Mouse (Mus musculus): ENCODE results near the gene Efna1.

Efna1 gene

DNA sequence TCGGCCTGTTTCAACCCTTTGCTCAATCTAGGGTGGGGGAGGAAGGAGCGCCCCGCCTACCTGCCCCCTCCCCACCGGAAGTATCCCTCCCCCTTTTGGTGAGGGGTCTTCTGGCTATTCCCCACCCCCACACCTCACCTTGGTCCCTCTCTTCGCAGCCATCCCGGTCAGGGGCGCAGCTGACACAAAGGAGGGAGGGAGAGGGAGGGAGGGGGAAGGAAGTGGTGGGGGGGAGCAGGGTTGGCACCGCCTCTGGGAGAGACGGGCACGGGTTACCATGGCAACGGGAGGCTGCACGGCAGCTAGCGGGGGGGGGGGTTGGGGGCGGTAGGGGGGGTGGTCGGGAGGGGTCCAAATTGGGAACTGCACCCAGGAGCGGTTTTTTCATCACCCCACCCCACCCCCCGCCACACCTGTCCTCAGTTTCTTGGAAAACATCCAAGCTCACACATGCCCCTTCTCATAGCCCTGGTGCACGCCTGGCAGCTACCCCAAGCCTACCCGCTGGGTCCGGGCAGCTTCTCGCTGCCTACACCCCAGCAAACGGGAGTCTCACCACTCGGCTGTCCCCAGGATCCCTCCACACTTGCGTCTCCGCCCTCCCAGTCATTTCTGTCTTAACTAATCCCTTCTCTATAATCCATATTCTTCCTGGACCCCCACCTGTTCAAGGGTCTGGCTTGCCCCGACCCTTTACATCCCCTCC lies 35.8 kb downstream of the Efna1 start:
- DNase-seq (ENCODE audit: low read depth, low spot score) = no peak

DNA sequence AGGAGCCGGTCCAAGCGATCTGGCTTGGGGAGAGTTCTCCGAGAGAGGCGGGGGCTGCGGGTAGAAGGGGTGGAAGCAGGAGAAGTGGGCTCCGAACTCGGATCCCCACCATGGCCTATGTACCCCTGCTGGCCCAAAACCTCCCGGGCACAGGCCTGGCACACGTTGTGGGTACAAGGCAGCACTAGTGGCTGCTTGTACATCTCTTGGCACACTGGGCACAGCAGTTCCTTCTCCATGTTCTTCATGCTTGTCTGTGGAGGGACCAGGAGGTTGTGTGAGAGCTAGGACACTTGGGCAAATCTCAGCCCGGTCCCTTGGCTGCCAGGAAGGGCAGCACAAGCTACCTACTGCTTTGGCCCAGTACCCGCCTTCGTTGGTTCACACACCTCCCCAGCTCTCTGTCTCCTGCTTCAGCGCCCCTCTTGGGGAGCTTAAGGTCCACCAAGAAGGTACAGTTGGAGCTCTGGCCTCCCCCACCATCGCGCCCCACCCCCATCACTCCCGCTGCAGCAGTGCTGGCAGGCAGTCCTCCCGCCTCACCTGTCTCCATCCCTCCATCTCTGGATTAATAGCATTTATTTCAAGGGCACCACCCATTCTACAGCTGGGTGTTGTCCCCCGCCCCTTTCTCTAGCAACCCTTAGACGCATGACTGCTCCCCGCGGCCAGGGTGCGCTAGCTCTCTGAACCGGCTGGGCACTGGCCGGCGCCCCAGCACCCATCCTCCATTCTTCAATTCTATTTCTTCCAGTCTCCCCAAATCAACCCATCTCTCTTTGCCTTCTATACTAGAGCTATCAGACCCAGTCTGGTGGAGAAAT lies 36.6 kb downstream of the Efna1 start:
- DNase-seq (ENCODE audit: low read depth, low spot score) = no peak

DNA sequence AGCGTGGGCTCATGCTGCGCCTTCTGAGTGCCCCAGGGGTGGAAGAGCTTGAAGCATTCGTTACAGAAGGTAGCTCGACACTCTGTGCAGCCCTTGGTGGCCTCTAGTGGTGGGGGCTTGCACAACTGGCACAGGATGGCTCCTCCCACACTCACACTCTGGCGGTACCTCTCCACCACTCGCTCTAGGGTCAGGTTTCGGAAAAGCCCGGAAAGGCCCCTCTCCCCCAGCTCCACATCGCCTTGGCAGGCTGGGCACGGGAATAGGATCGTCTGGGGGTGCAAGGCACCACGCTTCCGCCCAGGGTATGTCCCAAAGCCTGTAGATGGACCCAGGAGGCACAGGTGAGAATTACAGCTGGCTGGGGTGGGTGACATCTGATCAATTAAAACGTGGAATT lies 37.3 kb downstream of the Efna1 start:
- DNase-seq (ENCODE audit: low read depth, low spot score) = no peak

DNA sequence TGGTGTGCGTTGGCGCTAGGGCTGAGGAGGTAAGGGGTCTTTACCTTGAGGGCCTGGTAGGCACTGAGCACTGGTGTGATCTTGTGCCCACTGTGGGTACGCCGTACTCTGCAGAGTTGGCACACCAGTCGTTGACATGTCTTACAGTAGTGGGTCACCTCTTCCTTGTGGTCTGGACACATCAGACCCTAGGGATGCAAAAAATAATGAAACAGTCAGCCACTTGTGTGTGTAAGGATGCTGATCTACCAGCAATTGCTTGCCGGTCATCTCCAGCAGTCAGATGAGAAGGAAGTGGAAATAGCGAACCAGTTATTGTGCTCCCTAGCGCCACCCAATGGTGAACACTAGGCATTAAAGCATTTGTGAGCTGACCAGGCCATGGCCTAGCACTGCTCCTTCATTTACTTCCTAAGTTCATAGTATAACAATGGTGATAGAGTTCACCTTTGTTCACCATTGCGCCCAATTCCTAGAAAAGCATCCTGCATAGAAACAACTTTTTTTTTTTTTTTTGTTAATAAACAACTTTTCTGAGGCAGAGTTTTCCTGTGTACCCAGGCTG lies 38.5 kb downstream of the Efna1 start:
- no peak for DNase-seq (ENCODE audit: low read depth, low spot score)

DNA sequence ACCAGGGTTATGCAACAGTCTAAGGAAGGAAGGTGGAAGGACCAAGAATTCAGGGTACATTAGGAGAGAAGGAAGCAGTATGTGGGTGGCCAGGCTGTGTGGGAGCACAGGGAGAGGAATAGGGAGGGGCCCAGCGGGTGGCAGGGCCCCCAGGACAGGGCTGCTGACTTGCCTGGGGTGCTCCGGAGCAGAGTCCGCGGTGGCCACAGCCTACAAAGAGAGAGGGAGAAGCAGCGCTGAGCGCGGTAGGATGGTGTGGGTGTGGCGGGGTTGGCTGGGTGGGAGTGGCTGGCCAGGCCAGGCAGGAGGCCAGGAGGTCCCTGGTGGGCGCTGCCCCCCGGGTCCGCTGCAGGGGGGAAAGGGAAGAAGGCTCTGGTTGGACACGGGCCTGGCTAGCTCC lies 42.4 kb downstream of the Efna1 start:
- no peak for DNase-seq (ENCODE audit: low read depth, low spot score)

DNA sequence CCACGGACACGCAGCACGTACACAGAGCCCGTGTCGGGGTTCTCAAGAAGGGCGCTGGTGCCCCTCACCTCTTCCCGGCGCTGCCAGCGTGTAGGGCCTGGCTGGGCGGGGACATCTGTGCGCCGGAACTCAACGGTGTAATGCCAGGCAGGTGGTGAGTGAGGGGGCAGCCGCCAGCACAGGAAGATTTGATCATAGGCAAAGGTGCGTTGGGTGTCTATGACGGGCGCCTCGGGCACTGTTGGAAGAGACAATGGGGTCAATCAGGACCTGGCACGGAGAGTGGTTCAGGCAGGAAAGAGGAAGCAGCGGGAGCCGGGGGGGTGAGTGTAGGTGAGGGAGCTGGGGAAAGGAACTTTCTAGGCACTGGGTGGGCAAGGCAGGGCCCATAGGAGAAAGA lies 43.3 kb downstream of the Efna1 start:
- DNase-seq (ENCODE audit: low read depth, low spot score) = no peak

DNA sequence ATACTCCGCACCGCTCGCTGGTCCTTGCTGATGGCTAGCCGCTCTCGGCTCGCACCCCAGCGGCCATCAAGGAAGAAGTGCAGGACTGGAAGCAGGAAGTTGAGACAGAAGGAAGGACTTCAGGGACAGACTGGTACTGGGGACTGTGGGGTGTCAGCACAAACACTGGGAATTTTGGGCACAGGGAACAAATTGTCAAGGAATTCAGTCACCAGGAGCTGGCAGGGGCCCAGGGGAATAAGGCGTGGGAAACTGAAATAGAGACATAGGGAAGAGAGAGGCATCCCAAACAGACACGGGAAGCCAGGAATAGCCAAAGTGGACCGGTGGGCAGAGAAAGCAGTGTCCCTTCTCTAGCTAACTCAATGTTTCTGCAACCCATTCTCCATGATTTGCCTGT lies 44.4 kb downstream of the Efna1 start:
- no peak for DNase-seq (ENCODE audit: low read depth, low spot score)

DNA sequence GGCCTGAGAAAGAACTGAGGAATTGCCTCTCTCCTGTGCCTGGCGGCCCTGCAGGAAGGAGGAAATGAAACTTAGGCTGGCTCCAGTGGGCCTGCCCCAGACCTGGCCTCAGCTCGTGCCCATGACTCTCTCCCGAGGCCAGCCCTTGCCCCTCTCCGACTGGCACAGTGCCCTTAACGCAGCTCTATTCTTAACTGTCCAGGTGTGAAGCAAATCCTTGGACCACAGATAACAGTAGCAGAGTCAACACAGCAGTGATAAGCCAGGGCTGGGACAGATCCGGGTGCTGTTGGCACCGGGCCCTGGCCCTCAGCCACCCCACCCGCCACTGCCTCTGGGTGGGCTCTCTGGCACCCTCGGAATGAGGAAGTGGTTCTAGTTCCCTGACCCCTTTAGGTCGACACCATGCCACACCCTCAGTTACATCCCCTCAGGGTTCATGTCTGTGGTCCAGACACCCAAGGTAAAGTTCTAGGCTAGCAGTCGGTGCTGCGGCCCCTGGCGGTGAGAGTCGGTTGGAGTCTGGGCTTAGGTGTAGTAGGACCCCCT lies 47.3 kb downstream of the Efna1 start:
- DNase-seq (ENCODE audit: low read depth, low spot score) = no peak

DNA sequence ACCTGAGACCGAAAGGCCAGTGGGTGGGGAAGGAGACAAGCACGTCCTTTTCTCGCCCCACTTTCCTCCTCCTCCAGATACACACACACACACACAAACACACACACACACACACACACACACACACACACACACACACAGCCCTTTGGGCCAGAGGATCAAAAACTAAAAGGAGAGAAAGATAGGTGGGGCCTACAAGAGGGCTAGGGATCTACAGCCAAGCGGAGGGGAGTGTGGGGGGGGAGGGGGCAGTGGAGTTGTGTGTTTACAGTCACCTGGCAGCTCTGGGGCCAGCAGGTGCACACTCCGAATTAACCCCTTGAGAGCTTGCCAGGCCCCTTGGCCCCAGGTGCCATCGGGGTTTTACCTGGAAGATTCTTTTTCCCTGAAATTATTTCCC lies 48.3 kb downstream of the Efna1 start:
- no peak for DNase-seq (ENCODE audit: low read depth, low spot score)

DNA sequence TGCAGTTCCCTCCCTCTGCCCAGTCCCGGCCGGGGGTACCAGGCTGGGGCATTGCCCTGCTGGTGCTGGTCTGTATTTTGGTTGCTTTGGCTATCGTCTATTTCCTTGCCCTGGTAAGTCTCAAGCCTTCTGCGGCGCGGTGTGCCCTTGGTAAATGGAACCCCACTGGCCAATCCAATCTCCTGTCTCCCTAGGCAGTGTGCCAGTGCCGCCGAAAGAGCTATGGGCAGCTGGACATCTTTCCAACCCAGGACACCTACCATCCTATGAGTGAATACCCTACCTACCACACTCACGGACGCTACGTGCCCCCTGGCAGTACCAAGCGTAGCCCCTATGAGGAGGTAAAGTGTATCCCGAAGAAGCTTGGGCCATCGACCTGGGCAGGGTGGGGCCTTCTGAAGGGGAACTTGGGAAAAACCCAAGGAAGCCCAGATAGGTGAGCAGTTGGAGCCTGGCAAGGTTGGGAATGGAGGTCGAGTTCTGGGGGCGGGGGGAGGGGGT lies 49.1 kb downstream of the Efna1 start:
- DNase-seq (ENCODE audit: low read depth, low spot score) = no peak

DNA sequence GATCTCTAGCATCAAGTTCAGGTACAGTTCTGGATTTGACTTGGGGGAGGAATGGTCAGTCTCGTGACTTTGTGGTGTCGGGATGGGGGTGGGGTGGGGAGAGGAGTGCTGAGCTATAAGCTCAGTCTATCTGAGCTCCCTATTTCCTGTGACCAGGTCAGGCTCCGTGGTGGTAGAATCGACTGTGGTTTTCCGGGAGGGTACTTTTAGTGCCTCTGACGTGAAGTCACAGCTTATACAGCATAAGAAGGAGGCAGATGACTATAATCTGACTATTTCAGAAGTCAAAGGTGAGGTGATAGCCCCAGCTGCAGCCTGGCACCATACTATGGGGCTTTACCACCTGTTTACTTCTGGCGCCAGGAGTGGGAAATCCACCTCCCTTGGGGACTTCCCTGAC lies 49.6 kb downstream of the Efna1 start:
- no peak for DNase-seq (ENCODE audit: low read depth, low spot score)

DNA sequence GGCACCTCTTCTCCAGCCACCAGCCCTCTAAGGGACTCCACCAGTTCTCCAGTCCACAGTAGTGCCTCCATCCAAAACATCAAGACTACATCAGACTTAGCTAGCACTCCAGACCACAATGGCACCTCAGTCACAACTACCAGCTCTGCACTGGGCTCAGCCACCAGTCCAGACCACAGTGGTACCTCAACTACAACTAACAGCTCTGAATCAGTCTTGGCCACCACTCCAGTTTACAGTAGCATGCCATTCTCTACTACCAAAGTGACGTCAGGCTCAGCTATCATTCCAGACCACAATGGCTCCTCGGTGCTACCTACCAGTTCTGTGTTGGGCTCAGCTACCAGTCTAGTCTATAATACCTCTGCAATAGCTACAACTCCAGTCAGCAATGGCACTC lies 50.4 kb downstream of the Efna1 start:
- no peak for DNase-seq (ENCODE audit: low read depth, low spot score)

DNA sequence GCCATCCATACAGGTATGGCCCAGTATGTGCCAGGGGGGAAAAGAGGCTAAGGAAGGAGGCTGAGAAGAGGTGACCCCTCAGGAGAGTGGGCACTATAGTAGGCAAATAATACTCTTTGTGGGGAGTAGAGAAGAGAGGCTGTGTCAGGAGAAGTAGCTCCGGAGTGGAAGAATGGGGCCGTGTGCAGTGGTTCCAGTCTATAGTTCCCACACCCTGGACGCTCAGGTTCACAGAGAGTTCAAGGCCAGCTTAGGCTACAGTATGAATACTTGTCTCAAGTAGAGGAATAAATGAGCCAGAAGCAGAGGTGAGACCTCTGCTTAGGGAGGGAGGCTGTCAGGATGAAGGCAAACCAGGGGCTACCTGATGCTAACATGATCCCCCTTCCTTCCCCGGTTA lies 51.7 kb downstream of the Efna1 start:
- no peak for DNase-seq (ENCODE audit: low read depth, low spot score)

DNA sequence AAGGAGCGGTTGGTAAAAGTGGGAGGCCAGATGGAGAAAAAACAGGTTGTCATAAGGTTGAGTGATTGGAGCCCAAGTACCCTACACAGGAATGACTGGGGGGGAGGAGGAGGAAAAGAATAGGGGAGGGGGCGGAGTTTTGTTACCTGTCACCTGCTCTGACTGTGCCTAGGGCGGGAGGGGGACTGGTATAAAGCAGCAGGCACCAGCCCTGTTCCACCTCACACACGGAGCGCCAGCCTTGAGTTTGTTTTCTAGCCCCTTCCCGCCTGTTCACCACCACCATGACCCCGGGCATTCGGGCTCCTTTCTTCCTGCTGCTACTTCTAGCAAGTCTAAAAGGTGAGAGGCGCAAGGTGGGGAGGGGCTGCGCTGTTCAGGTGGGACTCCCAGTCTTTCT lies 52.1 kb downstream of the Efna1 start, which contains the start of gene Muc1:
Gene Muc1, plus strand, starts transcription at position 222 of the 400 bp plus-strand sequence.
- DNase-seq (ENCODE audit: low read depth, low spot score) = no peak

DNA sequence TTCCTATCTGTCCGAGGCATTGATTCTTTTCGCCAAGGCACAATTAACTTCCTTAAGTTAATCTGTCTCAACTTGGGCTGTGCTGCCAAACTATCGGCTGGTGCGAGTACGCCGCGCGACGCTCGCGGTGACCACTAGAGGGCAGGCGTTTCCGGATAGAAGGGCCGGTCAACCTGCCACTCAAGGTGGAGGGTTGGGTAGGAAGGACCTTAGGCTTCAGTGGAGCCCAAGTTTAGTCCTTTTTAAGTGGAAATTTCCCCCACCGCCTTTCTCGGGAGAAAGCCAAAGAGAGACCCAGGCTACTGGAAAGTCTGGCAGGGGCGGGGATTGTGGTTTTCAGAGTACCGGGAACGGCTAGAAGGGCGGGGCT lies 52.8 kb downstream of the Efna1 start:
- no peak for DNase-seq (ENCODE audit: low read depth, low spot score)

DNA sequence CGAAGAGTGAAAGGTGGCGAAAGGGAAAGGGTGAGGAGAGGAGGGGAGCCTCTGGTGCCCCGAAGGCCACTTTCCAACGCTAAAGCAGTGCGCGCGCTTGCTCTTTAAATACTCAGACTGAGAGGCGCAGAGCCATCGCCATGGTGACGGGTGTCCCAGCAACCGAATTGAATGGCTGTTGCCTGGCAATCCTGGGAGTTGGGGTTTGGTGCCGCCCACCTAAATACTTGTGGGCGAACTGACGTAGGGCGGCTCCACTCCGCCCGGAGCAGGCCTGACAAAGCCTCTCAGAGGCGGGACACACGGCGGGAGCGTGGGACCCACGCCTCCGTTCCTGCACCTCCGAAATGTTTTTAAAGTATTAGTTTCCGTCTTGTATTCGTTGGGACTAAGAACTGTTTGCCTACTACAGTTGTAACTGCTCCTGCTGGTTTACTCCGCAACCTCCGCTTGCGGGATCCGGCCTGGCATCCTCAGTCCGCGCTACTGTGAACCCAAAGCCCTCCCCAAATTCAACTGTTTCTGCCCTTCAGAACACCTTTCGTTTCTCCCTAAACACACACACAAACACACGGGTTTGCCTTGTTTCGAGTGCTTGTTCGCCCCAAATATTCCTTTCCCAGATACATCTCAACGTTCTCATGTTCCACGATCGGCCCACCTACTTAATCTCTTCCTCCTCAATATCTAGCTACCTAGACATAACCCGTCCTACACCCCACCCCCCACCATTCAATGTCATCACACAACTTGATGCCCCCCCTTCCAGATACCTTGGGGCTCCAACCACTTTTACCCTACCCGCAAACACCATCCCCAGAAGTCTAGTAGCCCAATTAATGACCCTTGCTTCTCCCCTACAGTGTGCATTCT lies 53.4 kb downstream of the Efna1 start:
- DNase-seq (ENCODE audit: low read depth, low spot score) = peak; percentile 84

DNA sequence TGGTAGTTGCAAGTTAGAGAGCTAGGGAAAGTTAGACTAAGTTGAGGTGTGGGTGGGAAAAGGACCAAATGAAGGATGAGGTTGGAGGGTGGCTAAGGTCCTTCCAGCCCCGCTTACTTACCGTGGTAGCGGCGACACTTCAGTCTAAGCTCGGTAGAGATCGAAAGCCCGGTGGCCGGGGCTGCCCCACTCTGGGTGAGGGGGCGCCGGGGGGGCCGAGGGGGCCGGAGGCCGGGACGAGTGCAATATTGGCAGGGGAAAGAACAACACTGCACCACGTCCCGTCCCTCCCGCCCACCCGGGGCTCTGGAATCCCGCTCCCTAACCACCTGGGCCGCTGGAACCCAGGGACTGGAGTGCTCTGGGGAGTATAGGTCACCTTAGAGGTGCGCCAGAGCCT lies 54.0 kb downstream of the Efna1 start, which contains the start of gene Mtx1:
Gene Mtx1, minus strand, starts transcription at position 189 of the 400 bp plus-strand sequence.
- no peak for DNase-seq (ENCODE audit: low read depth, low spot score)

DNA sequence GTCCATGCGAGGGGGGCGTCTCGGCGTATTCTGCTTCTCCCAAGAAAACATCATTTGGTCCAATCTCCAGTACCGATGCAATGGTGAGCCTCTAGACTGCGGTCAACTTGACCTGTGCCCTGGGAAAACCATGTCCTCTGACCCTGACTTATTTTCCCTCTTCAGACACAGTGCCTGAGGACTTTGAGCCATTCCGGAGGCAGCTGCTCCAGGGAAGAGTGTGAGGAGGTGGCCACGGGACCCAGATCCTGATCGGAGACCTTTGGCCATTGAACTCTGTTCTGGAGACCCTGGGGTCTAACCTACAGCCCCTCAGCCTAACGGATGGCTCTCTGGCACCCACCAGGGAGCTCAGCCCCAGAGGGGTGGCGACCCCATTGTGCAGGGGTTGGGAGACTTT lies 54.6 kb downstream of the Efna1 start:
- no peak for DNase-seq (ENCODE audit: low read depth, low spot score)

DNA sequence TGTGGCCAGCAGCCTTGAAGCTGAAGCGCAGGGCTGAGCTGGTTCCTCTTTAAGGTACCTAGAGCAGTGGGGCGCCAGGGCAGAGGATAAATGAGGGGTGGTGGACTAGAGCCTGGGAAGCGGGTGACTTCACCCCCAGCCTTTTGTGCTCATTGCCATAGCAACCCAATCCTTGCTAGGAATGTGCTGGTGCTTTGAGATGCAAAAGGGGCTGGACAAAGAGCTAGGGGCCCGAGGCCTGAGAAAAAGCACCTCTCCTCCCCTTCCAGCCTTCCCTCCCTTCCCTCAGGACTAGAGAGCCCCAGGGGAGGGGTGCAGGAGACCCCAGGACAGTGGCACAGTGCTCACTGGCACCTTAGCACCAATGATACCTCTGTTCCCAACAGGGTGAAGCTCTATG lies 55.0 kb downstream of the Efna1 start:
- DNase-seq (ENCODE audit: low read depth, low spot score) = no peak

DNA sequence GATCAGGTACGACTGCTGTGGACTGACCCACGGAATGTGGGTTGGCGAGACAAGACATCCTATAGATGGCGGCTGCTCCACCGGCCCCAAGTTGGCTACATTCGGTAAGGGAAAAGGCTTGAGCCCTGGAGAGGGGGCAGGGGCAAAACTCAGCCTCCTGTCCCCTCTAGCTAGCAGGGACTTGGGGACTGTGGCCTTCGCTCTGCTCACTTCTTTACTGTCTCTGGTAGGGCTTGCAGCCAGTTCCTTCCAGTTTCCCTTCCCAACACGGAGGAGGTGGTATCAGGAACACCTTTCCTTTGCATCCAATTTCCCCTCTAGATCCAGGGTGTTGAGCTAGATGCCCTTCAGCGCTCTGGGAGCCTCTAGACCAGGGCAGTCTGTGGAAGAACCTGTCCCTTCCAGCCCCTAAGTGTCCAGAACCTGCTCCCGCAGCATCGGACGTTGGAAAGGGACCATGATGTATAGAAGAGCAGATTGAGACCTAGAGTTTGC lies 55.6 kb downstream of the Efna1 start:
- DNase-seq (ENCODE audit: low read depth, low spot score) = no peak

DNA sequence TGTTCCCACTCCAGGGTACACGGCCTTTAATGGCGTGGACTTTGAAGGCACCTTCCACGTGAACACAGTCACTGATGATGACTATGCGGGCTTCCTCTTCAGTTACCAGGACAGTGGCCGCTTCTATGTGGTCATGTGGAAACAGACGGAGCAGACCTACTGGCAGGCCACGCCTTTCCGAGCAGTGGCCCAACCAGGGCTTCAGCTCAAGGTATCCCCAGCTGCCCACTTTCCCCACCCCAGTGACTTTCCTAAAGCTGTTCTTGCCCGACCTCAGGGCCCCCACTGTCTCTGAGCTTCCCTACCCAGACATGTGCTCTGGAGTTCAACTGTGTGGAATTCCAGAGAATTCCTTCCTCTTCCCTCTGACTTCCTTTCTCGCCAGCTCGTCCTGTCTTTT lies 56.1 kb downstream of the Efna1 start:
- DNase-seq (ENCODE audit: low read depth, low spot score) = no peak
